In the genomic region with DNA sequence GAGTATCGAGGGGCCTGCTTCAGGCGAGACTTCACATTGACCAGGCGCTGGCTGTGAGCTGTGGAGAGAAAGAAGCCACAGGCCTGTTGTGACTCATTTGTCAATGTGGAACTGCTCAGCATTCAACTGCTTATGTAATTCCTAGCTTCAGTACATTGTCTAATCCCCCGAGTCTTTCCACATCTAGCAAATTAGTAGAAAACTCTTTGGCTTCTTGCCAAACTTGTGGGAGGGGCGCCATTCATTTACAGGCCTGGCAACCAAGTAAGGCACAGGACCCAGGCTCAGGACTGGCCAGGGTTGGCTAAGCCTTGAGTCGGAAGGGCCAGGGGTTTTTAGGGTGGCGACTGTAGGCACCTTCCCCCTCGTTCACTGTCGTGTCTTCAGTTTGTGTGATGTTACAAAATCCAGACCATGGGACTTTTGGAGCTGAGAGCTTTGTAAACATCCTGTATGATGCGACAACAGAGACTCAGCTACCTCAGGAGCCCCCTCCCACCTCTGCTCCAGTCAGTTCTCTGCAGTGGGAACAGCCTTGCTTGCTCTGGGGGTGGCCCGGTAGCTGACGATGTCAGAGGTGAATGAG, we compare ENCODE assay signal across 9 mouse cellular contexts.
DNase-seq lines count a peak whose midpoint lies in the region; ATAC-seq lines count a peak whose summit lies in the region.
"Had no signal": no experiment of that assay in that cellular context is flagged by ENCODE, and none has a peak within 500 bp of the region (broad histone marks: within the 10 kb centered on the region; RNA-seq: fewer than 3 reads in every experiment).

No protein-coding gene starts in this region.

- H3K27ac ChIP-seq in embryonic facial prominence, embryonic 12.5 days: no peak overlapping the region
- H3K27ac ChIP-seq in embryonic facial prominence, embryonic 10.5 days (replicated peaks): no peak overlapping the region
- H3K27ac ChIP-seq in forebrain, embryonic 15.5 days (replicated peaks): peak overlapping the region; percentile 49; the same call in 1 of the 2 replicates
- no peak overlapping the region for H3K27ac ChIP-seq in stomach, embryonic 15.5 days
- no peak overlapping the region for H3K27ac ChIP-seq in kidney, embryonic 16.5 days (ENCODE audit: low read length)
- H3K27ac ChIP-seq: liver, embryonic 14.5 days had no signal

- DNase-seq in embryonic facial prominence, embryonic 10.5 days (ENCODE audit: low spot score): no peak
- DNase-seq in 3T3-L1 (ENCODE audit: low read depth, low spot score): peak; percentile 41
- DNase-seq in heart, postnatal 25 days (ENCODE audit: low spot score): peak; percentile 57
- peak; percentile 48 for DNase-seq in left cerebral cortex, postnatal 4 days

- H3K4me3 ChIP-seq in embryonic facial prominence, embryonic 12.5 days: no peak overlapping the region
- H3K4me3 ChIP-seq in embryonic facial prominence, embryonic 10.5 days: no peak overlapping the region
- no peak overlapping the region for H3K4me3 ChIP-seq in forebrain, embryonic 15.5 days
- H3K4me3 ChIP-seq in stomach, embryonic 15.5 days (replicated peaks): no peak overlapping the region
- H3K4me3 ChIP-seq in kidney, embryonic 16.5 days (ENCODE audit: low read length): no peak overlapping the region

- WGBS in embryonic facial prominence, embryonic 12.5 days: 84% methylated on average over 12 of the region's 12 CpGs
- 91% methylated on average over 12 of the region's 12 CpGs for WGBS in embryonic facial prominence, embryonic 10.5 days
- WGBS in forebrain, embryonic 15.5 days: 30% methylated on average over 12 of the region's 12 CpGs
- 51% methylated on average over 12 of the region's 12 CpGs for WGBS in stomach, embryonic 15.5 days
- 83% methylated on average over 12 of the region's 12 CpGs for WGBS in kidney, embryonic 16.5 days

- 0 out of 2 replicates have a peak, but pooled peaks have one; percentile 57 for ATAC-seq in embryonic facial prominence, embryonic 12.5 days (ENCODE audit: insufficient number of reproducible peaks, insufficient read depth, low FRiP score, low TSS enrichment)
- peak; percentile 81 for ATAC-seq in forebrain, embryonic 15.5 days (replicated peaks)
- peak; percentile 56; the same call in 1 of the 2 replicates for ATAC-seq in stomach, embryonic 15.5 days (ENCODE audit: insufficient read depth, low FRiP score, low read depth)
- no peak for ATAC-seq in kidney, embryonic 16.5 days (ENCODE audit: low FRiP score, low TSS enrichment)

- H3K9ac ChIP-seq in embryonic facial prominence, embryonic 12.5 days: no peak overlapping the region
- H3K9ac ChIP-seq in forebrain, embryonic 15.5 days (replicated peaks): no peak overlapping the region
- H3K9ac ChIP-seq in stomach, embryonic 15.5 days: no peak overlapping the region
- no peak overlapping the region for H3K9ac ChIP-seq in kidney, embryonic 16.5 days (replicated peaks; ENCODE audit: low read length)
- H3K9ac ChIP-seq: liver, embryonic 14.5 days had no signal

- intact Hi-C loops in heart, postnatal 25 days (cut with DNase I): no loop called here
- intact Hi-C loops in left cerebral cortex, postnatal 4 days (cut with DNase I): no loop called here

- no peak overlapping the region for H3K4me2 ChIP-seq in embryonic facial prominence, embryonic 12.5 days (replicated peaks)
- H3K4me2 ChIP-seq in forebrain, embryonic 15.5 days (replicated peaks): no peak overlapping the region
- no peak overlapping the region for H3K4me2 ChIP-seq in stomach, embryonic 15.5 days
- H3K4me2 ChIP-seq in kidney, embryonic 16.5 days (replicated peaks; ENCODE audit: low read depth, low read length): no peak overlapping the region

- no peaks in the 10 kb centered on the region for H3K9me3 ChIP-seq in embryonic facial prominence, embryonic 12.5 days
- H3K9me3 ChIP-seq in embryonic facial prominence, embryonic 10.5 days: no peaks in the 10 kb centered on the region
- H3K9me3 ChIP-seq in forebrain, embryonic 15.5 days: no peaks in the 10 kb centered on the region
- H3K9me3 ChIP-seq in stomach, embryonic 15.5 days: no peaks in the 10 kb centered on the region
- H3K9me3 ChIP-seq in kidney, embryonic 16.5 days (ENCODE audit: low read length): no peaks in the 10 kb centered on the region

- H3K27me3 ChIP-seq in embryonic facial prominence, embryonic 12.5 days: no peaks in the 10 kb centered on the region
- H3K27me3 ChIP-seq in embryonic facial prominence, embryonic 10.5 days (replicated peaks; ENCODE audit: low read depth, poor library complexity, severe bottlenecking): no peaks in the 10 kb centered on the region
- H3K27me3 ChIP-seq in forebrain, embryonic 15.5 days: no peaks in the 10 kb centered on the region
- no peaks in the 10 kb centered on the region for H3K27me3 ChIP-seq in stomach, embryonic 15.5 days (replicated peaks)
- no peaks in the 10 kb centered on the region for H3K27me3 ChIP-seq in kidney, embryonic 16.5 days (ENCODE audit: insufficient read depth, low read length)

- H3K36me3 ChIP-seq in embryonic facial prominence, embryonic 12.5 days: peaks cover 76% of the 10 kb centered on the region
- H3K36me3 ChIP-seq in embryonic facial prominence, embryonic 10.5 days (replicated peaks): peaks cover 96% of the 10 kb centered on the region
- peaks cover 25% of the 10 kb centered on the region for H3K36me3 ChIP-seq in forebrain, embryonic 15.5 days
- H3K36me3 ChIP-seq in stomach, embryonic 15.5 days: peaks cover 5% of the 10 kb centered on the region
- H3K36me3 ChIP-seq in kidney, embryonic 16.5 days (ENCODE audit: insufficient read depth, low read length): peaks cover 55% of the 10 kb centered on the region

- no peaks in the 10 kb centered on the region for H3K4me1 ChIP-seq in embryonic facial prominence, embryonic 12.5 days
- H3K4me1 ChIP-seq in embryonic facial prominence, embryonic 10.5 days: peaks cover 4% of the 10 kb centered on the region; the same call in 1 of the 2 replicates
- H3K4me1 ChIP-seq in forebrain, embryonic 15.5 days: peaks cover 19% of the 10 kb centered on the region
- no peaks in the 10 kb centered on the region for H3K4me1 ChIP-seq in stomach, embryonic 15.5 days
- H3K4me1 ChIP-seq in kidney, embryonic 16.5 days (ENCODE audit: insufficient read depth, low read length): no peaks in the 10 kb centered on the region
